Mouse (Mus musculus) embryonic facial prominence, embryonic 15.5 days (tissue): ENCODE results near the gene Hils1. TPM values are rescaled to one million over a fixed set of nuclear protein-coding genes. Genes with fewer than 3 reads are reported as not detected.

ENCODE experiments used
- polyA plus RNA-seq: library from polyadenylated mRNA; unstranded; fragments of >200 nt; fragmentation: Nextera tagmentation; extraction: Ambion mirVana; gene quantifications from 2 replicates; pipeline ENCODE4 v1.2.1, GENCODE M21; 2015

Hils1 gene
- polyA plus RNA-seq, 1 experiment from 2014 or later = 0.25 TPM

Other genes with a start within 250 kb of the Hils1 start
- gene Cdc34b, start 225.8 kb upstream of the Hils1 start, polyA plus RNA-seq = not detected in 2 replicates
- not detected in 2 replicates for gene Tmem92, start 184.9 kb upstream of the Hils1 start, polyA plus RNA-seq
- gene Col1a1, start 31.4 kb upstream of the Hils1 start, polyA plus RNA-seq = 4,177 and 4,242 TPM in 2 replicates
- gene Sgca, start 8.7 kb downstream of the Hils1 start, polyA plus RNA-seq = 11.7 and 14.6 TPM in 2 replicates
- gene Ppp1r9b, start 23.4 kb downstream of the Hils1 start, polyA plus RNA-seq = 11.0 and 12.8 TPM in 2 replicates
- gene Samd14, start 42.3 kb downstream of the Hils1 start, polyA plus RNA-seq = 29.7 and 33.9 TPM in 2 replicates
- 33.7 and 41.8 TPM in 2 replicates for gene Pdk2, start 73.8 kb downstream of the Hils1 start, polyA plus RNA-seq
- gene Itga3, start 109.2 kb downstream of the Hils1 start, polyA plus RNA-seq = 9.5 and 11.3 TPM in 2 replicates
- gene Dlx3, start 152.5 kb downstream of the Hils1 start, polyA plus RNA-seq = 35.6 and 36.6 TPM in 2 replicates
- gene Dlx4, start 178.7 kb downstream of the Hils1 start, polyA plus RNA-seq = 5.7 and 6.5 TPM in 2 replicates